Mouse (Mus musculus) lung, postnatal 0 days (tissue): ENCODE measurements around the gene Srf. TPM values are rescaled to one million over a fixed set of nuclear protein-coding genes. Genes with fewer than 3 reads are reported as not detected.

Experiments
- ATAC-seq: fragments of 200-750 bp; cut with Nextera tagmentation; 2 replicates; pipeline ENCODE4 v1.8.0; 2017; ENCODE audit warnings: moderate library complexity
- DNase-seq: peaks from one replicate; pipeline ENCODE4 v3.0.0-alpha.2; 2016; ENCODE audit warnings: low spot score
- H3K27ac ChIP-seq: fragments of 300-500 bp; sonication (generic); 2 replicates; pipeline ENCODE4 v1.5.1; 2014; ENCODE audit warnings: antibody characterized with exemption, mild to moderate bottlenecking, low read length, mixed read lengths
- H3K27me3 ChIP-seq: fragments of 300-500 bp; sonication (generic); replicated peaks from 2 replicates; pipeline ENCODE4 v1.6.1; 2014; ENCODE audit warnings: low read length, mixed read lengths; ENCODE audit not compliant: insufficient read depth
- H3K36me3 ChIP-seq: fragments of 300-500 bp; sonication (generic); 2 replicates; pipeline ENCODE4 v1.6.1; 2014; ENCODE audit warnings: low read length, mixed read lengths; ENCODE audit not compliant: insufficient read depth
- H3K4me1 ChIP-seq: fragments of 300-500 bp; sonication (generic); 2 replicates; pipeline ENCODE4 v1.6.1; 2014; ENCODE audit warnings: antibody characterized with exemption, low read depth, low read length, mixed read lengths; ENCODE audit not compliant: insufficient read depth
- H3K4me2 ChIP-seq: fragments of 300-500 bp; sonication (generic); replicated peaks from 2 replicates; pipeline ENCODE4 v1.6.1; 2014; ENCODE audit warnings: low read depth, mild to moderate bottlenecking, low read length, moderate library complexity, mixed read lengths
- H3K4me3 ChIP-seq: fragments of 300-500 bp; sonication (generic); 2 replicates; pipeline ENCODE4 v1.5.1; 2014; ENCODE audit warnings: low read depth, low read length
- H3K9ac ChIP-seq: fragments of 300-500 bp; sonication (generic); replicated peaks from 2 replicates; pipeline ENCODE4 v1.6.1; 2014; ENCODE audit warnings: low read depth, mild to moderate bottlenecking
- H3K9me3 ChIP-seq: fragments of 300-500 bp; sonication (generic); 2 replicates; pipeline ENCODE4 v1.6.1; 2016; ENCODE audit warnings: low read length, mixed read lengths
- CTCF ChIP-seq: IDR thresholded peaks from 2 replicates; pipeline ENCODE4 v1.5.1; 2016; ENCODE audit warnings: antibody characterized with exemption, mild to moderate bottlenecking
- EP300 ChIP-seq: IDR thresholded peaks from 2 replicates; pipeline ENCODE4 v1.6.1; 2016; ENCODE audit warnings: antibody characterized with exemption, mild to moderate bottlenecking, control low read depth
- WGBS: fragments of 180-500 bp; shearing (Covaris S2); extraction: QIAGEN DNeasy Blood & Tissue Kit; methylation state at CpG from one replicate; pipeline ENCODE4 v1.1.7; 2014; 5-methylcytosine and 5-hydroxymethylcytosine counted together
- polyA plus RNA-seq: library from polyadenylated mRNA; unstranded; fragments of >200 nt; fragmentation: Nextera tagmentation; extraction: Ambion mirVana; gene quantifications from 2 replicates; pipeline ENCODE4 v1.2.1, GENCODE M21; 2015

Gene Srf
- polyA plus RNA-seq, 1 experiment from 2014 or later, result 5.1 TPM

DNA sequence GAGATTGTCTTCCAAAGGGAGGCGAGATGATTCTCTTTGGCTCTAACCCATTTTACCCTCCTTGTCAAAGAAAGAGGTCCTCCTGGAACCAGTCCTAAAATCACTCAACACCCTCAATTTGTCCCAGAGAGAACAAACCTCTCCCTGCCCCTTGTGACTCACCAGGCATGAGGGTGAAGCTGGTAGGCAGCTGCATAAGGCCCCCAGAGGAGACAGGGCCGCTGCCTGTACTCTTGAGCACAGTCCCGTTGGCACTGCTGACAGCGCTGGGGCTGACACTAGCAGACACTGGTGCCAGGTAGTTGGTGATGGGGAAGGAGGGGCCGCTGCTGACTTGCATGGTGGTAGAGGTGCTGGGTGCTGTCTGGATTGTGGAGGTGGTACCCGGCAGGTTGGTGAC is 4.6 kb downstream of the Srf start:
- DNase-seq, result no peak
- WGBS, result 90% methylated on average over 6 of the region's 6 CpGs
- no peak for TF ChIP-seq CTCF
- TF ChIP-seq EP300, result no peak

GRCm38 (mm10) chr17:46550904-46551303 is 5.1 kb downstream of the Srf start:
- H3K36me3 ChIP-seq, result peaks cover 27% of the 10 kb centered on the region
- H3K9me3 ChIP-seq, result no peaks in the 10 kb centered on the region
- WGBS, result 91% methylated on average over 7 of the region's 7 CpGs
- no peak overlapping the region for H3K27ac ChIP-seq
- DNase-seq, result no peak
- no peaks in the 10 kb centered on the region for H3K27me3 ChIP-seq
- H3K4me1 ChIP-seq, result peaks cover 16% of the 10 kb centered on the region
- H3K4me2 ChIP-seq, result no peak overlapping the region
- no peak for ATAC-seq
- H3K9ac ChIP-seq, result no peak overlapping the region
- no peak overlapping the region for H3K4me3 ChIP-seq
- TF ChIP-seq EP300 (no peak), CTCF (no peak)

More for the DNA sequence above, 4.6 kb downstream of the Srf start:
- Histone ChIP-seq H3K27ac (no peak overlapping the region), H3K9ac (no peak overlapping the region), H3K4me2 (no peak overlapping the region), H3K9me3 (no peaks in the 10 kb centered on the region), H3K4me3 (no peak overlapping the region), H3K27me3 (no peaks in the 10 kb centered on the region), H3K4me1 (peaks cover 16% of the 10 kb centered on the region), H3K36me3 (peaks cover 27% of the 10 kb centered on the region)
- ATAC-seq, result no peak

GRCm38 (mm10) chr17:46549642-46550041 is 6.3 kb downstream of the Srf start:
- DNase-seq (no peak), ATAC-seq (no peak)
- no peaks in the 10 kb centered on the region for H3K9me3 ChIP-seq
- no peak overlapping the region for H3K4me3 ChIP-seq
- peaks cover 27% of the 10 kb centered on the region for H3K36me3 ChIP-seq
- H3K4me1 ChIP-seq, result peaks cover 16% of the 10 kb centered on the region
- H3K27me3 ChIP-seq, result no peaks in the 10 kb centered on the region
- no peak overlapping the region for H3K4me2 ChIP-seq
- 92% methylated on average over 9 of the region's 9 CpGs for whole genome bisulfite sequencing
- no peak overlapping the region for H3K27ac ChIP-seq
- no peak overlapping the region for H3K9ac ChIP-seq
- no peak for TF ChIP-seq EP300
- TF ChIP-seq CTCF, result no peak

DNA sequence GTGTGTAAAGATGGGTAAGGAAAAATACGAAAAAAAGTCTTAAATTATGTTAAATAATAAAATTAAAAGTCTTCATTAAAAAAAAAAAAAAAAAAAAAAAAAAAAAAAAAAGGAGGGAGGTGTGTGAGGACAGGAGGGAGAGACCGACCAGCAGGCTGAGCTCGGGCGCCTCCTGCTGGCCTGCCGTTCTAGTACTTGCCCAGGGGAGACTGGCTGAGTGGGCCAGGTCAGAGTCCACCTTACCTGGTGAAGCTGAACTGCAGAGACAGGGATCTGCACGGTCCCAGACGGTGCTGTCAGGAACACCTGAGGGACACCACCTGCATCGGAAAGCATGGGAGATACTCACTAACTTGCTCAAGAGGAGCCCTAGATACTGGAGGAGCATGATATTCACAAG is 6.8 kb downstream of the Srf start:
- DNase-seq (peak; percentile 56), ATAC-seq (no peak)
- TF ChIP-seq CTCF, result peak; percentile 73
- no peak for TF ChIP-seq EP300
- peaks cover 11% of the 10 kb centered on the region for H3K4me1 ChIP-seq
- H3K9me3 ChIP-seq, result no peaks in the 10 kb centered on the region
- no peak overlapping the region for H3K9ac ChIP-seq
- peaks cover 27% of the 10 kb centered on the region for H3K36me3 ChIP-seq
- no peaks in the 10 kb centered on the region for H3K27me3 ChIP-seq
- no peak overlapping the region for H3K4me3 ChIP-seq
- 33% methylated on average over 8 of the region's 8 CpGs for WGBS
- H3K27ac ChIP-seq, result no peak overlapping the region
- no peak overlapping the region for H3K4me2 ChIP-seq

GRCm38 (mm10) chr17:46548741-46549140 is 7.2 kb downstream of the Srf start:
- DNase-seq (no peak), ATAC-seq (no peak)
- no peak overlapping the region for H3K4me2 ChIP-seq
- TF ChIP-seq CTCF (no peak), EP300 (no peak)
- no peaks in the 10 kb centered on the region for H3K9me3 ChIP-seq
- no peak overlapping the region for H3K9ac ChIP-seq
- H3K27ac ChIP-seq, result no peak overlapping the region
- 67% methylated on average over 11 of the region's 11 CpGs for WGBS
- H3K27me3 ChIP-seq, result no peaks in the 10 kb centered on the region
- H3K4me3 ChIP-seq, result no peak overlapping the region
- peaks cover 27% of the 10 kb centered on the region for H3K36me3 ChIP-seq
- peaks cover 7% of the 10 kb centered on the region for H3K4me1 ChIP-seq

DNA sequence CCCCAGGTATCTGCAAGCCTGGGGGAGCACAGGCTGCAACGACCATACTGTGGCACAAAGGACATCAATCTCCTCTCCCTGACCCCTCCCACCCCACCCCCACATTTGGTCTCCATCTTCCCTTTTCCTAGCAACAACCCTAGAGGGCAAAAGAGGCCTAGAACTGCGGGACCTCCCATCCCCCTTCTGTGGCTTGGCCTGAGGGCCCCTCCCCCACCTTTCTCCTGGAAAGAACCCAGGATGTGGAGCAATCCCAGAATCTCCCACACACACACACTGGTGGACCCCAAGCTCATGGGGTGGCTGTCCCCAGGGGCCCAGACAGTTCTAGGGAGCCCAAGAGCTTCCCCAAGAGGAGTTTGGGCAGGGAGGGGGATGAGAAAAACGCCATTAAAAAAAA is 8.1 kb downstream of the Srf start:
- 34% methylated on average over 3 of the region's 3 CpGs for WGBS
- Histone ChIP-seq H3K9me3 (no peaks in the 10 kb centered on the region), H3K4me1 (peaks cover 2% of the 10 kb centered on the region; the same call in 1 of the 2 replicates), H3K27ac (no peak overlapping the region), H3K4me2 (no peak overlapping the region), H3K36me3 (peaks cover 27% of the 10 kb centered on the region), H3K27me3 (no peaks in the 10 kb centered on the region), H3K9ac (no peak overlapping the region), H3K4me3 (no peak overlapping the region)
- no peak for TF ChIP-seq CTCF
- TF ChIP-seq EP300, result no peak
- no peak for DNase-seq
- ATAC-seq, result no peak

DNA sequence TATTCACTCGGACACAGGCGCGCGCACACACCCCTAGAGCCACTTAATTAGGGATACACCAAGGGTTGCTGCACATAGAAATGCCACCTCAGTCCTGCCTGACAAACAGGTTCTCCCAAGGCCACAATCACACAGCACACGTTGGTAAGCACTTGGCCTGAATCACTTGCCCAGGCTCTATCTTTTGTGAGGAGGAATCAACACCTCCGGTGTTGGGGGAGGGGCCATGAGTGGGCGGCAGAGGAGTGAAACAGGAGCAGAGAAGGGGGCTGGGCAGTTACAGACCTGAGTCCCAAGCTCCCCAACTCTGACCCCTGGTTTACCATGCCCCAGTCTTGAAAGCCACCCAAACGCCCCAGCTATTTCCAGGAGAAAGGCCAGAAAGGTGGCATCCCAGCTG is 9.0 kb downstream of the Srf start:
- Histone ChIP-seq H3K36me3 (peaks cover 27% of the 10 kb centered on the region), H3K9me3 (no peaks in the 10 kb centered on the region), H3K4me1 (no peaks in the 10 kb centered on the region; the same call in 1 of the 2 replicates), H3K27ac (no peak overlapping the region), H3K27me3 (no peaks in the 10 kb centered on the region), H3K4me2 (no peak overlapping the region), H3K9ac (no peak overlapping the region), H3K4me3 (no peak overlapping the region)
- ATAC-seq, result peak; percentile 23; the same call in 1 of the 2 replicates
- DNase-seq, result peak; percentile 41
- TF ChIP-seq CTCF, result no peak
- TF ChIP-seq EP300, result no peak
- WGBS, result 31% methylated on average over 8 of the region's 8 CpGs
